Mouse (Mus musculus) liver, embryonic 13.5 days (tissue): ENCODE measurements around the gene Hnrnph3. TPM values are rescaled to one million over a fixed set of nuclear protein-coding genes. Genes with fewer than 3 reads are reported as not detected.
A peak's percentile ranks its signal among the peaks of the same experiment; 100 is the strongest.

Experiments used
- ATAC-seq: fragments of 200-750 bp; cut with Nextera tagmentation; 2 replicates; pipeline ENCODE4 v1.8.0; 2017; ENCODE audit warnings: low read depth, mild to moderate bottlenecking, moderate number of reproducible peaks, moderate library complexity
- DNase-seq: peaks from one replicate; pipeline ENCODE4 v3.0.0; 2022
- H3K27ac ChIP-seq: fragments of 300-500 bp; sonication (generic); 2 replicates; pipeline ENCODE4 v1.5.1; 2015; ENCODE audit warnings: moderate library complexity, mild to moderate bottlenecking, inconsistent platforms
- H3K27me3 ChIP-seq: fragments of 300-500 bp; sonication (generic); 2 replicates; pipeline ENCODE4 v1.6.1; 2015; ENCODE audit warnings: mild to moderate bottlenecking, inconsistent platforms
- H3K36me3 ChIP-seq: fragments of 300-500 bp; sonication (generic); 2 replicates; pipeline ENCODE4 v1.6.1; 2015; ENCODE audit warnings: mild to moderate bottlenecking, inconsistent platforms
- H3K4me1 ChIP-seq: fragments of 300-500 bp; sonication (generic); replicated peaks from 2 replicates; pipeline ENCODE4 v1.6.1; 2015; ENCODE audit warnings: inconsistent platforms
- H3K4me2 ChIP-seq: fragments of 300-500 bp; sonication (generic); 2 replicates; pipeline ENCODE4 v1.6.1; 2015; ENCODE audit warnings: inconsistent platforms, mild to moderate bottlenecking, moderate library complexity
- H3K4me3 ChIP-seq: fragments of 300-500 bp; sonication (generic); replicated peaks from 2 replicates; pipeline ENCODE4 v1.5.1; 2015; ENCODE audit warnings: mild to moderate bottlenecking, inconsistent platforms
- H3K9ac ChIP-seq: fragments of 300-500 bp; sonication (generic); 2 replicates; pipeline ENCODE4 v1.6.1; 2015; ENCODE audit warnings: mild to moderate bottlenecking, inconsistent platforms
- H3K9me3 ChIP-seq: fragments of 300-500 bp; sonication (generic); replicated peaks from 2 replicates; pipeline ENCODE4 v1.6.1; 2016; ENCODE audit warnings: inconsistent platforms
- WGBS: fragments of 180-500 bp; shearing (Covaris S2); methylation state at CpG from one replicate; pipeline ENCODE4 v1.1.7; 2015; ENCODE audit not compliant: insufficient replicate concordance; 5-methylcytosine and 5-hydroxymethylcytosine counted together
- polyA plus RNA-seq: library from polyadenylated mRNA; unstranded; fragments of >200 nt; fragmentation: Nextera tagmentation; extraction: Ambion mirVana; gene quantifications from 2 replicates; pipeline ENCODE4 v1.2.1, GENCODE M21; 2015

The Hnrnph3 gene
- polyA plus RNA-seq, 1 experiment from 2014 or later = 25.5 TPM

GRCm38 (mm10) chr10:62980039-62980954 is 43.7 kb downstream of the Hnrnph3 start, which contains the start of gene Rufy2:
Rufy2 (plus strand) TSS chr10:62980223.
- peak; percentile 59 for DNase-seq
- under 1% methylated on average over 77 of the region's 77 CpGs for WGBS
- peaks cover 9% of the 10 kb centered on the region for H3K36me3 ChIP-seq
- no peak within 1 kb of the TSS for H3K27ac ChIP-seq
- H3K9ac ChIP-seq = peak within 1 kb of the TSS; percentile 84
- H3K4me1 ChIP-seq = peaks cover 17% of the 10 kb centered on the region
- H3K4me2 ChIP-seq = peak within 1 kb of the TSS; percentile 98
- H3K4me3 ChIP-seq = peak within 1 kb of the TSS; percentile 86
- H3K9me3 ChIP-seq = no peaks in the 10 kb centered on the region
- no peaks in the 10 kb centered on the region for H3K27me3 ChIP-seq
- ATAC-seq = peak; percentile 75

GRCm38 (mm10) chr10:62979667-62980038 is 44.4 kb downstream of the Hnrnph3 start:
- no peak overlapping the region for H3K27ac ChIP-seq
- peaks cover 17% of the 10 kb centered on the region for H3K4me1 ChIP-seq
- no peaks in the 10 kb centered on the region for H3K27me3 ChIP-seq
- peaks cover 15% of the 10 kb centered on the region for H3K36me3 ChIP-seq
- peak overlapping the region; percentile 84; the same call in 1 of the 2 replicates for H3K9ac ChIP-seq
- H3K9me3 ChIP-seq = no peaks in the 10 kb centered on the region
- ATAC-seq (no peak), DNase-seq (no peak)
- 17% methylated on average over 10 of the region's 10 CpGs for WGBS
- H3K4me3 ChIP-seq = peak overlapping the region; percentile 86
- peak overlapping the region; percentile 98 for H3K4me2 ChIP-seq

- H3K4me2 ChIP-seq = no peak overlapping the region
- 80% methylated on average over 16 of the region's 16 CpGs for WGBS
- H3K4me1 ChIP-seq = peaks cover 5% of the 10 kb centered on the region; the same call in 1 of the 2 replicates
- H3K4me3 ChIP-seq = no peak overlapping the region
- H3K9me3 ChIP-seq = no peaks in the 10 kb centered on the region
- no peak overlapping the region for H3K27ac ChIP-seq
- H3K36me3 ChIP-seq = peaks cover 86% of the 10 kb centered on the region
- H3K9ac ChIP-seq = no peak overlapping the region
- ATAC-seq = peak; percentile 21; the same call in 1 of the 2 replicates
- DNase-seq = no peak
- H3K27me3 ChIP-seq = no peaks in the 10 kb centered on the region
These were observed 52.2 kb downstream of the Hnrnph3 start for GRCm38 (mm10) chr10:62971821-62972220.

GRCm38 (mm10) chr10:62966291-62966690 is 57.7 kb downstream of the Hnrnph3 start:
- 93% methylated on average over 15 of the region's 15 CpGs for WGBS

GRCm38 (mm10) chr10:62965796-62966195 is 58.2 kb downstream of the Hnrnph3 start:
- no peaks in the 10 kb centered on the region for H3K27me3 ChIP-seq
- WGBS = 83% methylated on average over 11 of the region's 11 CpGs
- H3K27ac ChIP-seq = no peak overlapping the region
- H3K4me1 ChIP-seq = no peaks in the 10 kb centered on the region
- H3K4me2 ChIP-seq = no peak overlapping the region
- DNase-seq = no peak
- no peak overlapping the region for H3K4me3 ChIP-seq
- no peaks in the 10 kb centered on the region for H3K9me3 ChIP-seq
- H3K9ac ChIP-seq = no peak overlapping the region
- H3K36me3 ChIP-seq = peaks cover 96% of the 10 kb centered on the region
- no peak for ATAC-seq

More at GRCm38 (mm10) chr10:62966291-62966690, 57.7 kb downstream of the Hnrnph3 start:
- H3K4me3 ChIP-seq = no peak overlapping the region
- no peaks in the 10 kb centered on the region for H3K9me3 ChIP-seq
- no peak overlapping the region for H3K27ac ChIP-seq
- no peaks in the 10 kb centered on the region for H3K27me3 ChIP-seq
- peaks cover 95% of the 10 kb centered on the region for H3K36me3 ChIP-seq
- H3K9ac ChIP-seq = no peak overlapping the region
- no peak for DNase-seq
- no peak overlapping the region for H3K4me2 ChIP-seq
- ATAC-seq = no peak
- H3K4me1 ChIP-seq = peaks cover 3% of the 10 kb centered on the region; the same call in 1 of the 2 replicates

Other genes with a start within 250 kb of the Hnrnph3 start
- gene Ccar1, start 231.9 kb downstream of the Hnrnph3 start, polyA plus RNA-seq = 56.2 and 68.4 TPM in 2 replicates
- gene Tet1, start 115.2 kb downstream of the Hnrnph3 start, polyA plus RNA-seq = 1.5 and 2.4 TPM in 2 replicates
- gene Slc25a16, start 103.6 kb downstream of the Hnrnph3 start, polyA plus RNA-seq = 9.4 and 11.4 TPM in 2 replicates
- 29.4 and 37.1 TPM in 2 replicates for gene Dna2, start 77.2 kb downstream of the Hnrnph3 start, polyA plus RNA-seq
- gene Rufy2, start 44.0 kb downstream of the Hnrnph3 start, polyA plus RNA-seq = 2.7 and 3.0 TPM in 2 replicates
- 1.6 and 1.8 TPM in 2 replicates for gene Pbld2, start 98 bp upstream of the Hnrnph3 start, polyA plus RNA-seq
- gene Pbld1, start 35.9 kb upstream of the Hnrnph3 start, polyA plus RNA-seq = 3.0 and 3.1 TPM in 2 replicates
- not detected in 2 replicates for gene Atoh7, start 75.4 kb upstream of the Hnrnph3 start, polyA plus RNA-seq
- gene Mypn, start 179.7 kb upstream of the Hnrnph3 start, polyA plus RNA-seq = 0.06 and 0.07 TPM in 2 replicates
- gene Herc4, start 219.6 kb upstream of the Hnrnph3 start, polyA plus RNA-seq = 23.9 and 30.0 TPM in 2 replicates